Mouse (Mus musculus) midbrain, embryonic 15.5 days (tissue): Measurements from ENCODE around the gene Vax2. TPM values are rescaled to one million over a fixed set of nuclear protein-coding genes. Genes with fewer than 3 reads are reported as not detected.

ENCODE experiments used
- ATAC-seq: fragments of 200-750 bp; cut with Nextera tagmentation; replicated peaks from 2 replicates; pipeline ENCODE4 v1.8.0; 2017; ENCODE audit warnings: moderate TSS enrichment
- H3K27ac ChIP-seq: fragments of 300-500 bp; sonication (generic); 2 replicates; pipeline ENCODE4 v1.5.1; 2015; ENCODE audit warnings: mild to moderate bottlenecking, inconsistent platforms
- H3K27me3 ChIP-seq: fragments of 300-500 bp; sonication (generic); replicated peaks from 2 replicates; pipeline ENCODE4 v1.6.1; 2015; ENCODE audit warnings: inconsistent platforms
- H3K36me3 ChIP-seq: fragments of 300-500 bp; sonication (generic); replicated peaks from 2 replicates; pipeline ENCODE4 v1.6.1; 2015; ENCODE audit warnings: inconsistent platforms
- H3K4me1 ChIP-seq: fragments of 300-500 bp; sonication (generic); 2 replicates; pipeline ENCODE4 v1.6.1; 2015; ENCODE audit warnings: inconsistent platforms
- H3K4me2 ChIP-seq: fragments of 300-500 bp; sonication (generic); 2 replicates; pipeline ENCODE4 v1.6.1; 2015; ENCODE audit warnings: inconsistent platforms, mild to moderate bottlenecking, moderate library complexity
- H3K4me3 ChIP-seq: fragments of 300-500 bp; sonication (generic); 2 replicates; pipeline ENCODE4 v1.5.1; 2015; ENCODE audit warnings: mild to moderate bottlenecking, inconsistent platforms
- H3K9ac ChIP-seq: fragments of 300-500 bp; sonication (generic); 2 replicates; pipeline ENCODE4 v1.6.1; 2015; ENCODE audit warnings: mild to moderate bottlenecking, inconsistent platforms
- H3K9me3 ChIP-seq: fragments of 300-500 bp; sonication (generic); 2 replicates; pipeline ENCODE4 v1.6.1; 2016; ENCODE audit warnings: inconsistent platforms
- WGBS: fragments of 180-500 bp; shearing (Covaris S2); methylation state at CpG from one replicate; pipeline ENCODE4 v1.1.7; 2015; ENCODE audit warnings: mixed read lengths; 5-methylcytosine and 5-hydroxymethylcytosine counted together
- polyA plus RNA-seq: library from polyadenylated mRNA; unstranded; fragments of >200 nt; fragmentation: Nextera tagmentation; extraction: Ambion mirVana; gene quantifications from 2 replicates; pipeline ENCODE4 v1.2.1, GENCODE M21; 2015

Vax2 gene
- polyA plus RNA-seq, 1 experiment from 2014 or later = 0.18 TPM

GRCm38 (mm10) chr6:83775638-83776293 is 64.7 kb downstream of the Vax2 start, which contains the start of gene Tex261:
Tex261 (minus strand) TSS chr6:83775813.
- Histone ChIP-seq H3K4me3 (peak within 1 kb of the TSS; percentile 93), H3K36me3 (peaks cover 3% of the 10 kb centered on the region; the same call in 1 of the 2 replicates), H3K4me1 (peaks cover 27% of the 10 kb centered on the region), H3K27ac (peak within 1 kb of the TSS; percentile 86), H3K9ac (peak within 1 kb of the TSS; percentile 96), H3K4me2 (peak within 1 kb of the TSS; percentile 84), H3K27me3 (no peaks in the 10 kb centered on the region), H3K9me3 (no peaks in the 10 kb centered on the region)
- WGBS = under 1% methylated on average over 45 of the region's 45 CpGs
- peak; percentile 96 for ATAC-seq

GRCm38 (mm10) chr6:83778306-83778705 is 67.2 kb downstream of the Vax2 start:
- H3K4me2 ChIP-seq = no peak overlapping the region
- no peak for ATAC-seq
- no peak overlapping the region for H3K27ac ChIP-seq
- H3K4me1 ChIP-seq = peaks cover 22% of the 10 kb centered on the region
- no peaks in the 10 kb centered on the region for H3K27me3 ChIP-seq
- H3K9me3 ChIP-seq = no peaks in the 10 kb centered on the region
- no peak overlapping the region for H3K9ac ChIP-seq
- WGBS = 85% methylated on average over 7 of the region's 7 CpGs
- H3K36me3 ChIP-seq = no peaks in the 10 kb centered on the region
- no peak overlapping the region for H3K4me3 ChIP-seq

- Histone ChIP-seq H3K4me3 (no peak overlapping the region), H3K27me3 (no peaks in the 10 kb centered on the region), H3K27ac (no peak overlapping the region), H3K4me1 (peaks cover 15% of the 10 kb centered on the region), H3K4me2 (no peak overlapping the region), H3K9me3 (no peaks in the 10 kb centered on the region), H3K9ac (no peak overlapping the region), H3K36me3 (no peaks in the 10 kb centered on the region)
- WGBS = 12% methylated on average over 5 of the region's 5 CpGs
- no peak for ATAC-seq
Observed at GRCm38 (mm10) chr6:83779026-83779425, 68.0 kb downstream of the Vax2 start.

- Histone ChIP-seq H3K27ac (no peak overlapping the region), H3K27me3 (no peaks in the 10 kb centered on the region), H3K36me3 (no peaks in the 10 kb centered on the region), H3K9me3 (no peaks in the 10 kb centered on the region), H3K9ac (no peak overlapping the region), H3K4me1 (no peaks in the 10 kb centered on the region), H3K4me3 (no peak overlapping the region), H3K4me2 (no peak overlapping the region)
- 72% methylated on average over 3 of the region's 3 CpGs for WGBS
- ATAC-seq = no peak
Observed at GRCm38 (mm10) chr6:83786426-83786825, 75.4 kb downstream of the Vax2 start.

Other genes with a start within 250 kb of the Vax2 start
- gene Dguok, start 204.3 kb upstream of the Vax2 start, polyA plus RNA-seq = 72.2 and 74.0 TPM in 2 replicates
- gene Actg2, start 175.0 kb upstream of the Vax2 start, polyA plus RNA-seq = 2.2 and 2.6 TPM in 2 replicates
- 63.4 and 66.5 TPM in 2 replicates for gene Stambp, start 138.5 kb upstream of the Vax2 start, polyA plus RNA-seq
- gene Clec4f, start 55.1 kb upstream of the Vax2 start, polyA plus RNA-seq = not detected in 2 replicates
- not detected in 2 replicates for gene Cd207, start 33.4 kb upstream of the Vax2 start, polyA plus RNA-seq
- gene Atp6v1b1, start 31.7 kb downstream of the Vax2 start, polyA plus RNA-seq = not detected in 2 replicates
- gene Ankrd53, start 51.4 kb downstream of the Vax2 start, polyA plus RNA-seq = 0.22 and 0.36 TPM in 2 replicates
- 66.7 and 71.0 TPM in 2 replicates for gene Tex261, start 64.5 kb downstream of the Vax2 start, polyA plus RNA-seq
- 120 TPM in 2 replicates for gene Nagk, start 83.7 kb downstream of the Vax2 start, polyA plus RNA-seq
- 26.3 and 28.4 TPM in 2 replicates for gene Paip2b, start 120.5 kb downstream of the Vax2 start, polyA plus RNA-seq
- gene Zfp638, start 155.8 kb downstream of the Vax2 start, polyA plus RNA-seq = 70.5 and 76.5 TPM in 2 replicates